Mouse (Mus musculus) mouse trophoblast stem cell (cell line): ENCODE measurements around the gene Dhrs13.
"Not testable (repeated sequence)": the region's sequence is repeated elsewhere in the genome, so short reads cannot be mapped to it uniquely, and the experiment has no call there.

Experiments used
- in situ Hi-C, 2 experiments: fragments of 300-500 bp; cut with MseI, MboI; formaldehyde crosslinking; loops; 2 replicates in 1 of 2; 3 replicates in 1 of 2; pipeline ENCODE4 v1.15.1; 2025

Dhrs13 gene

DNA sequence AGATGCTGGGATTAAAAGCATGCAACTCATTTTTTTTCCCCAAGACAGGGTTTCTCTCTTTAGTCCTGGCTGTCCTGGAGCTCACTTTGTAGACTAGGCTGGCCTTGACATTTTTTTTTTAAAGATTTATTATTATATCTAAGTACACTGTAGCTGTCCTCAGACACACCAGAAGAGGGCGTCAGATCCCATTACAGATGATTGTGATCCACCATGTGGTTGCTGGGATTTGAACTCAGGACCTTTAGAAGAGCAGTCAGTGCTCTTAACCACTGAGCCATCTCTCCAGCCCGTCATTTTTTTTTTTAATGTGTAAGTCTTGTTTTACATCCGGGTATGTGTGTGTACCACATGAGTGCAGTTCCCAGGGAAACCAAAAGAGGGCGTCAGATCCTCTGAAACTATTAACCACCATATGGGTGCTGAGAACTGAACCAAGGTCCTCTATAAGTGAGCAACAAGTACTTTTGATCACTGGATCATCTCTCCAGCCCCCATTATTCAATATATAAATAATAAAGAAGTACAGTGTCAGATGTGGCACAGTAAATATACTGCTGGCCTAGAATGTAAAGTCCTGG is 10.3 kb downstream of the Dhrs13 start:
- in situ Hi-C loops, result not testable (repeated sequence)

DNA sequence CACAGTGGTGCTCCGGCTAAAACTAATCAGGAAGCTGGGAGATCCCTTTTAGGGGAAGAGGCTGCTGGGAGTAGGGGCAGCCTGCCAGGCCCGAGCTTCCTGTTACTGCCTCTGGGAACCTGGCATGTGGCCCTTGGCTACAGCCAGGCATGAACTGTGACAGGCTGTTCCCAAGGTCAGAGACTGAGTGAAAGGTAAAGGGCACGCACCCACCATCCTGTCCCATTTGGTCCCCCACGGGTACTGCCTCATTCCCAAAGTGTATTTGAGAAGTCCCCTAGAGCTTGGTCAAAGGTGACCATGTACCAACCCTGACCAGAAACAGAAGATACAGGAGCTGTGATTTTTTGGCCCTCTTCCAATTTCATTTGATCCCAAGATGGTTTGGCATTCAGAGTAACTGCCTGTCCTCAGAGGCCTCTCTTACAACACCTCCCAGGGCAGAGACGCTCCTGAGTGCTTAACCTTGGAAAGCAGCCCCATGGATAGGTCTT is 12.7 kb downstream of the Dhrs13 start:
- in situ Hi-C loops, result no loop called here

DNA sequence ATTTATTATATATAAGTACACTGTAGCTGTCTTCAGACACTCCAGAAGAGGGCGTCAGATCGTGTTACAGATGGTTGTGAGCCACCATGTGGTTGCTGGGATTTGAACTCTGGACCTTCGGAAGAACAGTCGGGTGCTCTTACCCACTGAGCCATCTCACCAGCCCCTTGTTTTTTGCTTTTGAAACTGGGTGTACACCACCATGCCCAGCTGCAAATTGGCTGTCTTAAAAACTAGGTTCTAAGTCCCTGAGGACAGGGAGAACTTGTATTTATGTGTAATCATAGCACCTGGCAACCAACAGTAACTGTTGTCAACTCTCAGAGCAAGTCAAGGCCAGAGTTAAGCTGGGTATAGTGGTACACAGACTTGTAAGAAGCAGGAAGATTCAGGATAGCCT is 16.6 kb downstream of the Dhrs13 start:
- in situ Hi-C loops, result not testable (repeated sequence)

DNA sequence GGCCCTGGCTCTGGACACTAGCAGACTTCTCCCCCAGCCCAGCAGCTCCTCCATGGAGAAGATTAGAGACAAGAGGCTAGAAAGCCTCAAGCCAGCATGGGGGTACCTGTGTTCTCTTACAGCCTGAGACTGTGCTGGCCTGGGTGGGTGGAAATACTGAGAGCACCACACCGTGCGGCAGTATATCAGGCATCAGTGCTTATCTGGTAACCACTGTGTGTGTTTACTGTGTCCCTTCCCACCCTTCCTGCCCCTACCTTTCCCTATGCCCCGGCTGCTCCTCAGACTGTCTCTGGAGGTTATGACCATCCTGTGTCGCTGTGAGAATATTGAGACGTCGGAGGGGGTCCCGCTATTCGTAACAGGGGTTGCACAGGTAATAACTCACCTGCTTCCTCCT is 21.0 kb downstream of the Dhrs13 start:
- in situ Hi-C loops, result no loop called here

DNA sequence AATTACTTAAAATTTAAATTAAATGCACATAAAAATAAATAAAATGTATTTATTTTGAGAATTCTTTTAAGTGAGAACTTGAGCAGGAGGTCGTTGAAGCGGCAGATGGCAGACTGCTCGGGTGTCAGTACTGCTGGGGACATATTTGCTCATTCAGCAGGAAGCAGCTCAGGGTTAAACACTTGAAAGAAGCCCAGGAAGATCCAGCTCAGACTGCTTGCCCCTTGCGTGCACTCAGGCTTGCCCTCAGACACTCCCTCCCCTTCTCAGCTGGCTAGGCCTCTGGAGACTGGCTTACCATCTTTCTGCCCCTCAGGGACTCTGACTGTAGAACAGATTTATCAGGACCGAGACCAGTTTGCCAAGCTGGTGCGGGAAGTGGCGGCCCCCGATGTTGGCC is 24.9 kb downstream of the Dhrs13 start:
- in situ Hi-C loops, result no loop called here

DNA sequence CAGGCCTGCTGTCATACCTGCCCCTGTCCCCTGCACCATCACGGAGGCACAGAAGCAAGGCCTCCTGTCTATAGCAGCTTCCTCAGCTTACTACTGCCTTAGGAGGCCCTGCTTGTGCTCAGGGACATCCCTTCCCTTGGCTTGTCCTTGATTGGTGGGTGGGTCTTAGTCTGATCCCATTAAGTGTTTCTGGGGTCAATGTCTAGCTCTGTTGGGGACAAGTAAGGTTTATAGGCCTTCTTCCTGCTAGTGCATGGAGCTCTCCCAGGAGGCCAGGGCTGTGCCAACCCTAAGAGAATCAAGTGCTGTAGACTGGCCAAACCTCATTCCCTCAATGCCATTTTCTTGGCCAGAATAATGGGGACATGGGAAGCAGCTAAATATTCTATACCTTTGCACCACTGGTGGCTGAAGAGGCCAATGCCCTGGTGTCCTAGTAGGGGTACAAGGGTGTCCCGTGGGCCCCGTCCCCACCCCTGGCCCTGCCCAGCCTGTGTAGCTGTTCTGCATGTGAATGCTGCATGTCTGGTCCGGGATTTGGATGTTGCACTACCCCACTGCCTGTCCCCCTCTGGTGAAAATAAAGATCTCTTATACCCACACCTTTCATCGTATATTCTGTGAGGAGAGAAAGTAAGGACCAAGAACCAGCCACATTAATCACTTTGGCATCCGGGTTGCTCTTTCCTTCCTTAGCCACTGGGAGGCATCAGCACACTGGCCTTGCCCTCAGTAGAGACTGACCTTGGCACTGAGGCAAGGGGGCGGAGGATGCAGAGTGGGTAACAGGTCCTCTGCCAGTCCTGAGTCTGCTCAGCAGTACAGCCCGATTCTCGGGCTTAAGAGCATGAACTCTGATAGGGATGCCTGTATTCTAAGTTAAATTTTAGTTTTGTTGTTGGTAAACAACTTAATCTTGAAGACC is 28.0 kb downstream of the Dhrs13 start:
- in situ Hi-C loops, result no loop called here

DNA sequence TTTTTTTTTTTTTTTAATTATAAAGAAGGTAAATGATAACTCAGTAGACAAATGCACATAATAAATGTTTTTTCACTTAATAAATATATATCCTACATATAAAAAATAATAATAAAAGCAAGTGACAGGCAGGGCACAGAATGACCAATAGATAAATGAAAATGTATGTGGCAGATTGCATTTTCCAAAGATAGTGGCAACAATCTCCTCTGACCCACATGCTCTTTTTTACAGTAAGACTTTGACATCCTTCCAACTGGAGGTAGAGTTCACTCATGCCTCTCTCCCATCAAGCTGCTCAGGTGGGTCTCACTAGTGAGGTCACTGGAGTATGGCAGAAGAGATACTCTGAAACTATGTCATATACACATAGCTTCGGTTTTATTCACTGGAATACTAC is 30.5 kb downstream of the Dhrs13 start:
- in situ Hi-C loops, result no loop called here

DNA sequence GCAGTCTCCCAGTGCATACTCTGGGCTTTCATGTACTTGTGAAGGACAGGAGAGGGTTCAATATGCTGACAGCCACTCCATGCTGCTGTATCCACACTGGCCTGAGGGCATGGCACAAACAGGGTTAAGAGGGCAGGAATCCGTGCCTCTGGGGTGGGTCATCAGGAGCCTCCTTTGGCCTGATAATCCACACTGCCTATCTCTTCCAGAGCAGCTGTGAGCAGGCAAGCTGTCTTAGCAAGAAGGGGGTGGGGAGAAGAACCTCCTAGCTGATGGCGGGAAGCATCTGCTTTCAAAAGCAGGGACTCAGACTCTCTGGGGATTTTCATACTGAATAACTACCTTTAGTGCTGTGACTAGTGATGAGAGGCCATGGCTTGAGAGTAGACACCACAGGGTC is 33.8 kb downstream of the Dhrs13 start:
- in situ Hi-C loops, result no loop called here

DNA sequence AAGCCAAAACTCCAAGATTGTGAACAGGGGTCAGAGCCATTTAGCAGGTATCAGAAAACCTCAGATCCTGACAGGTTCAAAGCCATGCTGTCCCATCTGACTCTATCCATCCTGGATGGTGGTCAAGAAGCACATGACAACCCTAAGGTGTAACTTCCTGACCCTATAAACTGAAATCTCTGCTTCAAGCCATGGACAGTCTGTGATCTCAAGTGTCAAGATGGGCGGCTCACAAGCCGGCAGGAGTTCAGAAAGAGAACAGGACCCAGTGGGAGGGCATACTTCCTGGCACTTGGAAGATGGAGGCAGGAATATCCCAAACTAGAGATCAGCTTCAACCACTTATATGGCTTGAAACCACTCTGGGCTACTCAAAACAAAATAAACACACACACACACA is 34.6 kb downstream of the Dhrs13 start:
- in situ Hi-C loops, result no loop called here

DNA sequence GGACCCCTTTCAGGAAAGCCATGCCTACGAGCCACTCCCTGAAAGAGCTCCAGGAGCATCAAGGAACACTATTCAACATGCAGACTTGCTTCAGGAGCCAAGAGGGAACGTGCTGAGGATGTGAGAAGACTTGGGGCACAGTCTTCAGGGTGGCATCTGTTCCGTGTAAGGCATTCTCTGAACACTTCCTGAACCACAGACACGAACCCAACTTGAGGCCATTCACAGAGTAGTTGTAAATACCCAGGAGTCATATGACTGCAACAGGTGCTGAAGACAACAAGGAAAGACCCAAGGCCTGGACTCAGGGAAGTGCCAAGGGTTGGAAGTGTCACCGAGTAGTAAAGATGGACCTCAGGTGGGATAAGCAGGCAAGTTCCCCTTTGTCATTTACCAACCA is 35.5 kb downstream of the Dhrs13 start:
- in situ Hi-C loops, result no loop called here

DNA sequence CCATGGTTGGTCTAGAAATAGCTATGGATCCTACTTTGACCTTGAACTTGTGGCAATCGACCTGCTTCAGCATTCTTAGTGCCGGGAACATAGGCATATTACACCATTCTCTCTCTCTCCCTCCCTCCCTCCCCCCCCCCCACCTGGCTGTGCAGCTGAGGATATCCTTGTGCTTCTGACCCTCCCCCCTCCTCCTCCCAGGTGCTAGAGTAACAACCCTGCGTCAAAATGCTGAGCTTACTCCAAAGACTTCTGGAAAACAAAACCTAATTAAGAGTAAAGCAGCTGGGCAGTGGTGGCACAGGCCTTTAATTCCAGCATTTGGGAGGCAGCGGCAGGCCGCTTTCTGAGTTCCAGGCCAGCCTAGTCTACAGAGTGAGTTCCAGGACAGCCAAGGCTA is 37.0 kb downstream of the Dhrs13 start:
- in situ Hi-C loops, result no loop called here

DNA sequence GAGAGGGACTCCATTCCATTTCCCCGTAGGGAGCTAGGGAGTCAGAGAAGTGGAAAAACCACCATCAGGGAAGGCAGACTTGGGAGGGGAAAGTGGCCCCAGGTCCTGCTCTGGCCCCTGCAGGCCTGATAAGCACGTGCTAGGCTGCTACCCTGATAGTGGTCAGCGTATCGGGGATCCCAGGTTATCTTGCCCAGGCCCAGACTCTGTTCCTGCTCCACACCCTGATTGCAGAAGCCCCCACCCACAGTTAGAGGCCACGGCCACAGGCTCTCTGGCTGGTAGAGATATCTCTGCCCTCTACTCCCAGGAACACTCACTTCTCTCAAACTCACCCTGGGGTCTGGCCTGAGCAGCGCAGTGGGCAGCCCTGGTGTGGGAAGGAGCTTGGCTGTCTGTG is 37.6 kb downstream of the Dhrs13 start:
- in situ Hi-C loops, result no loop called here

DNA sequence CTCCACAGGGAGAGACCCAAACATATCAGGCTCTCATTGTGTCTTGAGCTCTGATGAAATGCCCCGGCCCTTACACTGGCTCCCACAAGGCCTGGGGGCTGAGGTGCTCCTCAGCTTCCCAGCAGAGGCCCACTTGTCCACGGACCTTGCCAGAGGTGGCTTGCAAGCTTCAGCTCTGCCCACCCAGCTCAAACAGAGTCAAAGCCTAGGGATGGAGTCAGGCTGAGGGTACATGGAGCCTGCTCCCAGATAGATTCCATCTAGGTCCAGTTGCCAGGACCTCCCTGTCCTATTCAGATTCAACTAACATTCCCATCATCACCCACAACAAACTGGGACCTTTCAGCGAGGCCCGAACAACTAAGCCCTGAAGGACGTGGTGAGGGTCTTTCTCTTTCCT is 39.9 kb downstream of the Dhrs13 start:
- in situ Hi-C loops, result no loop called here

DNA sequence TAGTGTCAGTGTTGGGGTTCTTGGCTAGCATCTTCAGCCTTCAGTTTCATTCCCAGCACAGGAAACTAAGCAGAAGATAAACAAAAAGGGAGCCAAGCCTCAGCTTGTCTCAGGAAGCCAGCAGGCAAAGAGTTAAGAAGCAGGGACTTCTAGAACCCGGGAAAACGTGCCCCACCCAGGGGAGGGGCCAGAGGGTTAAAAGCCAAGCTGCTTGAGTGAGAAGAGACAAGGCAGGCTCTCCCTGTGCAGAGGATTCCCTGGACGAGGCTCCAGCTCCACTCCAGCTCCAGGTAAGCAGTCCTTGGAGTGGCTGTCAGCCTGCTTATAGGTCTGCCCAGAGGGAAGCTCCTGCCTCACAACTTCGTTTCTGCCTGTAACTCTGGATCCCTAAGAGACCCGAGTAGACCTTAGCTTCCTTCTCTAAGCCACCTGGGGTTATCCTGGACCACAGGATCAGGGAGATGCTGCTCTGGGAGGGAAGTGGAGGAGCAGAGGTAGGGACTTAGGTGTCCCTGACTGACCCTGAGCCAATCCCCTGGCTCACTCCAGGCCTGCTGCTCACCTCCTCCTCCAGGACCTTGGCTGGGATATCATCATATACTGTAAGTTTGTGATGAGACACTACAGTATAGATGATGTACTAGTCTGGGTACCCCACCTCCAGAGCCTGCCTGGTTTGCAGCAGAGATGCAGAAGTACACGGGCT is 40.5 kb downstream of the Dhrs13 start:
- in situ Hi-C loops, result no loop called here

DNA sequence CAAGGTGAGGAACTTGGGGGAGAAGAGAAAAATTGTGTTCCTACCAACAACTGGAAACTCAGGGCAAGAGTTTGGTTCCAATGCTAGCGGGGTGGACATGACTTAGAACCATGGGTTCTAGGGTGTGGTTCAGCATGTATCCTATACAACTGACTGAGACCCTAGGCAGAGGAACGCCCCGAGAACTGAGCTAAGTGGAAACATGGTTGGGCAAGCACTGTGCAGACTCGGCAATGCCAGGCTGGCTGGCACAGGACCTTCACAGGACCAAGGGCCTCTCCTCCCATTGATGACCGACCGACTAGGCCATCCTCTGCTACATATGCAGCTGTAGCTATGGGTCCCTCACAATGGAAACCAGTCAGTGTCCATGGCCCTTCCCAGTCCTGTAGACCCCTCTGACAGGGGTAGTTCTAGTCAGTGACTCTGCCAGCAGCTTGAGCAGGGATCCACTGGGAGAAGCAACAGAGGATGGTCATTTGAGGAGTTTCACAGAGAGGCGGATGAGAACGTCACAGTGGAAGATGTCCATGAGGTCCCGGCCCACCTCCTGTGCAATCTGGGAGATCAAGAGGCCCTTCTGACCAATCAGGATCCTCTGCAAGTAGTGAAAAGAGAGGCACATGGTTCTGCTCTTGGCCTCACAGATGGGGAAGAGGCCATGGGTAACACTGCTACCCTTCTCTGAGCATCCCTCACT is 41.6 kb downstream of the Dhrs13 start:
- in situ Hi-C loops, result no loop called here

DNA sequence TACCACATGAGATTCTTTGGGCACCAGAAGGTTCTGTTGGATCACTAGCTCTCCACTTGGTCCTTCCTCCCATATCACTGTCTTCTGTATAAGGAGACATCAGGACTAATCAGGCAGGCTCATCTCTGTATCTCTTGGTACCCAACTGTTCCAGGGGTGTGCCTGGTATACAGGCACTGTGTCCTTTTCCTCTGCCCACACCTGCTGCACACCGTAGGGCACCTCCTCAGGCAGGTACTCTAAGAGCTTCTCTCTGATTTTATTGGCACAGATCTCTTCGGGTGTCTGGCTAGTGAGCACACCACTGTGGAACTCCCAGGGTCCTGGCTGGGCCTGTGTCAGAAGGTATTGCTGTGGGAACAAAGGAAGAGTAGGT is 42.2 kb downstream of the Dhrs13 start:
- in situ Hi-C loops, result no loop called here

DNA sequence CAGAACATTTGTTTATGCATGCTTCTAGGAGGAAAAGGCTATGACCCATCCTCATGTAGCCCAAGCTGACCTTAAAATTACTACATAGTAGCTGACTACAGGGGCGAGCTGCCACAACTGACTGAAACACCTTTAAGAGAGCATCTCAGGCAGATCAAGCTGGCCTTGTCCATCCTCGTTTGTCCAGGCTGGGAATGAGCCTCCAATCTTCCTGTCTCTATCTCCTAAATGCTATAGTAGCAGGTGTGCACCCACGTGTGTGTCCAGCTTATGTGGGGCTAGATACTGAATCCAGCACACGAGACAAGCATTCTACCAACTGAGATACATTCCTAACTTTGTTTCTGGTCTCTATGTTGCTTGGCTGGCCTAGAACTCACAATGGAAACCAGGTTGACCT is 42.6 kb downstream of the Dhrs13 start:
- in situ Hi-C loops, result no loop called here

DNA sequence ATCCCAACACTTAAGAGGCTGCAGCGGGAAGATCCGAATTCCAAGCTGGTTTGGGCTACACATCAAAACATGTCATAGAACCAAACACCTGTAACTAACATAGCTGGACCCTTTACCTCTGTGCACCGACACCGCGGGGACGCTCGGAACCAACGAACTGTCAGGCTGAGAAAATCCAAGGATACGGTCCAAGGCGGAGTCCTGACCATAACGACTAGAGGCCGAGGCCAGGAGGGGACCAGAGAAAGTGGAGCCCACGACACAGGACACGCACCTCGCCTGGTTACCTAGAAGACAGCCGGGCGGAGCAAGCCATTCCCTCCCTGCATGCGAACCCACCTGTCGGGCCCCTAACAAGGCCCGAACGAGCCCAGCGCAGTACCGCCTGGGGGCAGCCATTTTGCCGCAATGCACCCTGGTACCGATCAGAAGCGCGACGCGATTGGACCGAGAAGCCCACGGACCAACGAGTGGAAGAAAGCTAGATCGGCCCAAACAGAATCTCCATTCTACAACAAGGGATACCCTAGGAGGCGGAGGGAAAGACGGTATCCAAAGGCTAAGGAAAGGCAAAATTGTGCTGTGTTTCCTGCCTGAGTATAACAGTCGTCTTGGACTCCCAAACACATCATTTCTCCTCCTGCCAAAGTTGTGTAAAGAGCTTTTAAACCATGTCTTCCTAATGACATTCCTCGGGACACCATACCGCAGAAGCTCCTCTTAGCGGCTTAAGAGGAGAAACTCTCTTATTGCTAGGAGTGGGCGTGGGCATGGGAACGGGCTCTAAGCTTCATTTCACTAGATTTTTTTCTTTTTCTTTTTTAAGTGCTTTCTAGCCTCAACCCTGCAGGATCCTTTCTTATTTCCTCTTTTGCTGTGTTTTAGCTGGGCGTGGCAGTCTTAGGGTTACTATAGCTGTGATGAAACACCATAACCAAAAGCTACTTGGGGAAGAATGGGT is 48.2 kb downstream of the Dhrs13 start, which contains the start of gene Eral1:
Eral1 (minus strand) TSS at position 423 of the 961 bp plus-strand sequence.
- in situ Hi-C loops, result no loop called here

DNA sequence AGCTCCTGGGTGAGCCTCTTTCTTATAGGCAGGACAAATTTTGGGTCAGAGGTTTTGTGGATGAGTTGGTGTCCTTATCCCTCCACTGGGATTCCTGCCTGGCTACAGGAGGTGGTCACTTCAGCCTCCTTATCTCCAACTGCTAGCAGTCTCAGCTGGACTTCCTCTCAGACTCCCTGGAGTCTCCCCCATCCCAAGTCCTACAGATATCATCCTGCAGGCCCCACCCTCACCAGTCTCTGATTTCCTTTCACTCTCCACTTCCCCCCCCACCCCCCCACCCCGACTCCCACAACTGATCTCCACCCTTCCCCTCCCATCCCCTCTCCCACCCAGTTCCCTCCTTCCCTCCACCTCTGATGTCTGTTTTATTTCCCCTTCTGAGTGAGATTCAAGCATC is 51.5 kb downstream of the Dhrs13 start:
- in situ Hi-C loops, result no loop called here

DNA sequence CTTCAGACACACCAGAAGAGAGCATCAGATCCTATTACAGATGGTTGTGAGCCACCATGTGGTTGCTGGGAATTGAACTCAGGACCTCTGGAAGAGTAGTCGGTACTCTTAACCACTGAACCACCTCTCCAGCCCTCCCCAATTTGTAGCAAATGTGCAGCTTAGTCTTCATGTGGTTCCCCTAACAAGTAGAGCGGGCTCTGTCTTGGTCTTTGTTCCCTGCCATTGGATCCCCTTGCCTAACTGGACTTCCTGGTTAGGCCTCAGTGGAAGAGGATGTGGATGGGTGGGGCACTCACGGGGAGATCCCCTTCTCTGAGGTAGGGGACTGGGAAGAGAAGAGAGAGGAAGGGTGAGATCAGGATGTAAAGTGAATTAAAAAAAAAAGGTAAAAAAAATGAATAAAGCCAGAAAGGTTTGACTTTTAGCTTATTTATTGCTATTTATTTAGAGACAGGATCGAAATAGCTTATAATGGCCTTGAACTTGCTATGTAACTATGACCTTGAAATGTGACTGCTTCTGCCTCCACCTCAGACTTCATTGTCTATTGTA is 54.9 kb downstream of the Dhrs13 start:
- in situ Hi-C loops, result no loop called here
